Mouse (Mus musculus) stomach, embryonic 14.5 days (tissue): Measurements from ENCODE around the gene Tubb3. TPM values are rescaled to one million over a fixed set of nuclear protein-coding genes. Genes with fewer than 3 reads are reported as not detected.
"Not testable (repeated sequence)": the region's sequence is repeated elsewhere in the genome, so short reads cannot be mapped to it uniquely, and the experiment has no call there.

Source experiments
- ATAC-seq: fragments of 200-750 bp; cut with Nextera tagmentation; 2 replicates; pipeline ENCODE4 v1.8.0; 2017; ENCODE audit warnings: low read depth, moderate TSS enrichment; ENCODE audit not compliant: insufficient number of reproducible peaks, insufficient read depth, low FRiP score
- H3K27ac ChIP-seq: fragments of 300-500 bp; sonication (generic); 2 replicates; pipeline ENCODE4 v1.5.1; 2014; ENCODE audit warnings: mild to moderate bottlenecking, low read length, moderate library complexity, mixed read lengths
- H3K27me3 ChIP-seq: fragments of 300-500 bp; sonication (generic); 2 replicates; pipeline ENCODE4 v1.6.1; 2014; ENCODE audit warnings: low read length, control low read depth, mixed read lengths; ENCODE audit not compliant: control insufficient read depth, insufficient read depth
- H3K36me3 ChIP-seq: fragments of 300-500 bp; sonication (generic); 2 replicates; pipeline ENCODE4 v1.6.1; 2014; ENCODE audit warnings: mild to moderate bottlenecking, control low read depth, low read length, moderate library complexity, mixed read lengths; ENCODE audit not compliant: control insufficient read depth, insufficient read depth
- H3K4me1 ChIP-seq: fragments of 300-500 bp; sonication (generic); 2 replicates; pipeline ENCODE4 v1.6.1; 2014; ENCODE audit warnings: low read length, control low read depth, mixed read lengths; ENCODE audit not compliant: control insufficient read depth, insufficient read depth
- H3K4me2 ChIP-seq: fragments of 300-500 bp; sonication (generic); replicated peaks from 2 replicates; pipeline ENCODE4 v1.6.1; 2014; ENCODE audit warnings: low read depth, low read length, control low read depth
- H3K4me3 ChIP-seq: fragments of 300-500 bp; sonication (generic); 2 replicates; pipeline ENCODE4 v1.5.1; 2014; ENCODE audit warnings: low read depth, low read length, control low read depth
- H3K9ac ChIP-seq: fragments of 300-500 bp; sonication (generic); replicated peaks from 2 replicates; pipeline ENCODE4 v1.6.1; 2014; ENCODE audit warnings: low read depth, mild to moderate bottlenecking, control low read depth, low read length, moderate library complexity, mixed read lengths
- H3K9me3 ChIP-seq: fragments of 300-500 bp; sonication (generic); 2 replicates; pipeline ENCODE4 v1.6.1; 2016; ENCODE audit warnings: low read depth, low read length, control low read depth; ENCODE audit not compliant: control insufficient read depth
- WGBS: fragments of 180-500 bp; shearing (Covaris S2); extraction: QIAGEN DNeasy Blood & Tissue Kit; methylation state at CpG from one replicate; pipeline ENCODE4 v1.1.7; 2014; 5-methylcytosine and 5-hydroxymethylcytosine counted together
- polyA plus RNA-seq: library from polyadenylated mRNA; unstranded; fragments of >200 nt; fragmentation: Nextera tagmentation; extraction: Ambion mirVana; gene quantifications from 2 replicates; pipeline ENCODE4 v1.2.1, GENCODE M21; 2014

Gene Tubb3
- polyA plus RNA-seq, 1 experiment from 2014 or later, result 89.6 TPM

DNA sequence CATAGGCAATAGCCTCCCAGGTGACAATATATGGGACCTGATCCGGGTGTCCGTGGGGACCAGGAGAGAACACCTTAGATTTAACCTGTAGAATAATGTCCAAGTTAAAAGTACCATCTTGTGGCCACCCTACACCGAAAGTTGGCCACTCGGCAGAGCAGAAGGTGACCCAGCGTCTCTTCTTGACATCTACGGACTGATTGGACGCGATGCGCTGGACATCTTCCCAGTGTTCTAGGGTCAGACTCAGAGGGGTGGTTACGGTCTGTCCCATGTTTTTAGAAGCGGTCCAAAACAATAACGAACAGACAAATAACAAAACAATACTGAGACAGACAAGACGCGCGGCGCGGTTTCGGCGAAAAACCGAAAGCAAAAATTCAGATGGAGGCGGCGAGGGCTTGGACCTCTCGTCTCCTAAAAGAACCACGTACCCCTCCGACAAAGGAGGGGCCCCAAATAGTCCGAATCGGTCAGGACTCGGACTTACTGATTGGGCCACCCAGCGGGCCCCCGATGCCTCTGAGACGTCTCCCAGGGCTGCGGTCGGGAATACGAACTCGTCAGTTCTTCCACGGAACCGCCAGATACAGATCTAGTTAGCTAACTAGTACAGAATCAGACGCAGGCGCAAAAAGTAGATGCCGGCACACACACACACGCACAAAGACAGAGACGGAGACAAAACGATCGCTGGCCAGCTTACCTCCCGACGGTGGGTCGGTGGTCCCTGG lies 22.2 kb downstream of the Tubb3 start:
- H3K4me1 ChIP-seq, H3K27ac ChIP-seq, H3K36me3 ChIP-seq, ATAC-seq, H3K9ac ChIP-seq, H3K4me3 ChIP-seq, H3K4me2 ChIP-seq, H3K27me3 ChIP-seq: not testable (repeated sequence)
- H3K9me3 ChIP-seq, result peaks cover 30% of the 10 kb centered on the region
- 98% methylated on average over 42 of the region's 47 CpGs for WGBS

- H3K36me3 ChIP-seq, result no peaks in the 10 kb centered on the region
- no peaks in the 10 kb centered on the region; the same call in 1 of the 2 replicates for H3K4me1 ChIP-seq
- no peaks in the 10 kb centered on the region for H3K27me3 ChIP-seq
- 93% methylated on average over 2 of the region's 2 CpGs for WGBS
- no peak overlapping the region for H3K27ac ChIP-seq
- no peak overlapping the region for H3K9ac ChIP-seq
- no peaks in the 10 kb centered on the region for H3K9me3 ChIP-seq
- H3K4me3 ChIP-seq, result no peak overlapping the region
- ATAC-seq, result no peak
- H3K4me2 ChIP-seq, result no peak overlapping the region
Measured at GRCm38 (mm10) chr8:123441788-123442187, 30.6 kb downstream of the Tubb3 start.

GRCm38 (mm10) chr8:123442351-123442750 lies 31.1 kb downstream of the Tubb3 start:
- 82% methylated on average over 5 of the region's 5 CpGs for WGBS
- H3K36me3 ChIP-seq, result no peaks in the 10 kb centered on the region
- no peak overlapping the region for H3K27ac ChIP-seq
- ATAC-seq, result no peak
- H3K9me3 ChIP-seq, result no peaks in the 10 kb centered on the region
- peak overlapping the region; percentile 44; the same call in 1 of the 2 replicates for H3K4me3 ChIP-seq
- H3K27me3 ChIP-seq, result no peaks in the 10 kb centered on the region
- H3K9ac ChIP-seq, result no peak overlapping the region
- no peak overlapping the region for H3K4me2 ChIP-seq
- no peaks in the 10 kb centered on the region; the same call in 1 of the 2 replicates for H3K4me1 ChIP-seq

DNA sequence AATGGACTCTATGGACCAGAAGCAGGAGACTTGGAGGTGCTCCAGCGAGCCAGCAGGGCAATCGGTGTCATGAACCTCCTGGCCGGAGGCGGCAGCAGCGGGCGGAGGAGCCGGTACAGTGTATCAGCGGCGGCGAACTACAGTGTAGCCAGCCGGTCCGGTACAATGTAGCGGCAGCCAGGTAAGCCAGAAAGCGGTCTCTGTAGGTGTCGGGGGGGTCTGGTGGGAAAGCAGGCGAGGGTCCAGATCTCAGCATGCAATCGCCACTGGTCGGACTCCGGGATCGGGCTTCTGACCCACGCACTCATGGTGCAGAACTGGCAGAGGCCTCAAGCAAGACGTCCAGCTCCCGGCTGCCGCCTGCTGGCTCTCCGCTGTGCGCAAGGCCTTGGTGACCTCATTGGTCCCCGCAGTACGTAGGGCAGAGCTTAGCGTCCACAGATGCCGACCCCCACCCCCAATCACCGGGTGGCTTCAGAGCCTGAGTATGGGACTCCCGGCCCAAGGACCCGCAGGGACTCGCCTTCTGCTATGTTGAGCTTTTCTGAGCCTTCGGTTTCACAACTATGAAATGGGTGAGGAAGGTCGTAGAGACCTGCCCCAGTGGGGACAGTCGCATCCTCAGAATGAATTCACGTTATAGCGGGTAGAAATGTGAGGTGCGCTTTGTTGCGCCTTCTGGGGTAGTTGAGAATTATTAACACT lies 31.8 kb downstream of the Tubb3 start:
- H3K4me1 ChIP-seq, result no peaks in the 10 kb centered on the region; the same call in 1 of the 2 replicates
- ATAC-seq, result peak; percentile 91
- WGBS, result 1% methylated on average over 41 of the region's 41 CpGs
- H3K27ac ChIP-seq, result no peak overlapping the region
- no peaks in the 10 kb centered on the region for H3K9me3 ChIP-seq
- no peaks in the 10 kb centered on the region for H3K27me3 ChIP-seq
- peak overlapping the region; percentile 41 for H3K9ac ChIP-seq
- no peaks in the 10 kb centered on the region for H3K36me3 ChIP-seq
- peak overlapping the region; percentile 49 for H3K4me2 ChIP-seq
- H3K4me3 ChIP-seq, result peak overlapping the region; percentile 44

DNA sequence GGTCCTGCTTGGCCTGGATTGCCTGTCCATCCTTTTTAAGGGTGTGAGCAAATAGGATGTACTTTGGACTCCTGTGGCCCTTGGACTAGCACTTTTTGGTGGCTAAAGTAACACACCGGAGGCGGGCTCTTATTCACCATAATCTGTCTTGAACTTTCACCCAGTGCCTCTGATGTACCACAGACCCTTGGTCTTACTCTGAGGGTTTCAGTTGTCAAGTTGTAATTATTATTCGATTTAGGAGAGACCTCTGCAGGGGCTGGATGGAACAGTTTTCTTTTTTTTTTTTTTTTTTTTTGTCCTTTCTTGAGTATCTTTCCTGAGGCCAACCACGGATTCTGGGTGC lies 32.3 kb downstream of the Tubb3 start:
- H3K9me3 ChIP-seq, result no peaks in the 10 kb centered on the region
- H3K36me3 ChIP-seq, result no peaks in the 10 kb centered on the region; the same call in 1 of the 2 replicates
- no peak for ATAC-seq
- peak overlapping the region; percentile 49 for H3K4me2 ChIP-seq
- H3K27ac ChIP-seq, result no peak overlapping the region
- no peaks in the 10 kb centered on the region; the same call in 1 of the 2 replicates for H3K4me1 ChIP-seq
- WGBS, result 14% methylated on average over 4 of the region's 4 CpGs
- H3K9ac ChIP-seq, result peak overlapping the region; percentile 41
- H3K27me3 ChIP-seq, result no peaks in the 10 kb centered on the region
- H3K4me3 ChIP-seq, result peak overlapping the region; percentile 44

- Histone ChIP-seq H3K27me3 (no peaks in the 10 kb centered on the region), H3K9me3 (no peaks in the 10 kb centered on the region), H3K4me3 (no peak overlapping the region), H3K9ac (no peak overlapping the region), H3K4me1 (no peaks in the 10 kb centered on the region; the same call in 1 of the 2 replicates), H3K4me2 (no peak overlapping the region; the same call in 1 of the 2 replicates), H3K36me3 (no peaks in the 10 kb centered on the region; the same call in 1 of the 2 replicates), H3K27ac (no peak overlapping the region)
- 85% methylated on average over 6 of the region's 6 CpGs for WGBS
- ATAC-seq, result no peak
Measured at GRCm38 (mm10) chr8:123444131-123444530, 32.9 kb downstream of the Tubb3 start.

GRCm38 (mm10) chr8:123445981-123446380 lies 34.8 kb downstream of the Tubb3 start:
- no peaks in the 10 kb centered on the region for H3K27me3 ChIP-seq
- H3K9ac ChIP-seq, result no peak overlapping the region
- no peaks in the 10 kb centered on the region; the same call in 1 of the 2 replicates for H3K36me3 ChIP-seq
- ATAC-seq, result no peak
- H3K27ac ChIP-seq, result no peak overlapping the region
- H3K4me2 ChIP-seq, result no peak overlapping the region
- no peaks in the 10 kb centered on the region for H3K9me3 ChIP-seq
- 82% methylated on average over 10 of the region's 10 CpGs for WGBS
- H3K4me1 ChIP-seq, result no peaks in the 10 kb centered on the region; the same call in 1 of the 2 replicates
- H3K4me3 ChIP-seq, result no peak overlapping the region

DNA sequence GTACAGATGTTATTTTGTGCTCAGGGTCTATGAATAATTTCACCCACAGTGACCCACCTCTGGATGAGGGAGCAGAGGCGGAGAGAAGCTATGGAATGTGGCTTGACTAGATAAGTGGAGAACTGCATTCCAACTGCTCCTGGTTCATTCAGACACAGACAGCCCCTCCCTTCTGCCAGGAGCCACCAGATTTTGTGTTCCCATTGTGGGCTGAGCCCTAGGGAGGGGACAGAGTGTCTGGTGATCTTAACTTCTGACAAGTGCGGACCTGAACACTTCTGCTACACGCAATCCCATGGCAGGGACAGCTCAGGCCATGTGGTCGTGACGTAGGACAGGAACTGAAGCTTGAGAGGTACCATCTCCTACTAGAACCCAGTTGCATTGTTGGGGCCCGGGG lies 35.6 kb downstream of the Tubb3 start:
- no peak for ATAC-seq
- Histone ChIP-seq H3K4me3 (no peak overlapping the region), H3K36me3 (no peaks in the 10 kb centered on the region; the same call in none of the 2 replicates), H3K9ac (no peak overlapping the region), H3K4me1 (no peaks in the 10 kb centered on the region; the same call in 1 of the 2 replicates), H3K9me3 (no peaks in the 10 kb centered on the region), H3K4me2 (no peak overlapping the region), H3K27ac (no peak overlapping the region), H3K27me3 (no peaks in the 10 kb centered on the region)
- WGBS, result 75% methylated on average over 6 of the region's 6 CpGs
